Mouse (Mus musculus) testis, adult 2 months (tissue): ENCODE measurements around the gene Neurog3. TPM values are rescaled to one million over a fixed set of nuclear protein-coding genes. Genes with fewer than 3 reads are reported as not detected.

Source experiments
- H3K27ac ChIP-seq: fragments of 200-500 bp; 2 replicates; pipeline ENCODE4 v1.5.1; 2012; ENCODE audit warnings: low read depth, low read length; ENCODE audit not compliant: control insufficient read depth, insufficient read depth
- H3K27me3 ChIP-seq: fragments of 200-500 bp; 2 replicates; pipeline ENCODE4 v1.6.1; 2012; ENCODE audit warnings: mild to moderate bottlenecking, low read length, moderate library complexity; ENCODE audit not compliant: control insufficient read depth, insufficient read depth
- H3K36me3 ChIP-seq: fragments of 200-500 bp; 2 replicates; pipeline ENCODE4 v1.6.1; 2012; ENCODE audit warnings: mild to moderate bottlenecking, low read length; ENCODE audit not compliant: control insufficient read depth, insufficient read depth
- H3K4me1 ChIP-seq: fragments of 200-500 bp; 2 replicates; pipeline ENCODE4 v1.6.1; 2012; ENCODE audit warnings: low read length; ENCODE audit not compliant: control insufficient read depth, insufficient read depth
- H3K4me3 ChIP-seq: fragments of 200-500 bp; 2 replicates; pipeline ENCODE4 v1.5.1; 2012; ENCODE audit warnings: low read depth, mild to moderate bottlenecking, low read length, moderate library complexity, mixed read lengths; ENCODE audit not compliant: control insufficient read depth
- CTCF ChIP-seq: fragments of 200-500 bp; IDR thresholded peaks from 2 replicates; pipeline ENCODE4 v1.5.1; 2012; ENCODE audit warnings: low read depth, mild to moderate bottlenecking, inconsistent platforms, low read length, moderate library complexity; ENCODE audit not compliant: control insufficient read depth, insufficient read depth, insufficient replicate concordance
- POLR2A ChIP-seq: fragments of 200-500 bp; IDR thresholded peaks from 2 replicates; pipeline ENCODE4 v1.6.1; 2012; ENCODE audit warnings: low read depth, mild to moderate bottlenecking, inconsistent platforms, low read length, moderate library complexity; ENCODE audit not compliant: control insufficient read depth
- polyA plus RNA-seq: library from polyadenylated mRNA; depleted of rRNA; stranded (reverse); fragments of >200 nt; gene quantifications from 2 replicates; pipeline ENCODE4 v1.2.3, GENCODE M21; 2012; rRNA removed

The Neurog3 gene
- polyA plus RNA-seq, 1 experiment = 0.79 TPM

- no peak overlapping the region for H3K27ac ChIP-seq
- no peak overlapping the region for H3K4me3 ChIP-seq
- H3K36me3 ChIP-seq = no peaks in the 10 kb centered on the region
- H3K27me3 ChIP-seq = no peaks in the 10 kb centered on the region
- H3K4me1 ChIP-seq = no peaks in the 10 kb centered on the region
- no peak for TF ChIP-seq CTCF
- TF ChIP-seq POLR2A = no peak
Measured at GRCm38 (mm10) chr10:62173941-62174448, 41.1 kb downstream of the Neurog3 start.

GRCm38 (mm10) chr10:62174533-62175313, 41.8 kb downstream of the Neurog3 start:
- H3K4me3 ChIP-seq = no peak overlapping the region
- TF ChIP-seq POLR2A = no peak
- no peak for TF ChIP-seq CTCF
- H3K27ac ChIP-seq = no peak overlapping the region
- no peaks in the 10 kb centered on the region for H3K36me3 ChIP-seq
- H3K27me3 ChIP-seq = no peaks in the 10 kb centered on the region
- no peaks in the 10 kb centered on the region for H3K4me1 ChIP-seq

GRCm38 (mm10) chr10:62179944-62180343, 47.1 kb downstream of the Neurog3 start:
- no peak for TF ChIP-seq POLR2A
- no peak for TF ChIP-seq CTCF
- H3K36me3 ChIP-seq = no peaks in the 10 kb centered on the region
- no peak overlapping the region for H3K27ac ChIP-seq
- no peak overlapping the region for H3K4me3 ChIP-seq
- peaks cover 3% of the 10 kb centered on the region for H3K4me1 ChIP-seq
- no peaks in the 10 kb centered on the region for H3K27me3 ChIP-seq

- no peaks in the 10 kb centered on the region for H3K36me3 ChIP-seq
- TF ChIP-seq CTCF (no peak), POLR2A (no peak)
- H3K27me3 ChIP-seq = no peaks in the 10 kb centered on the region
- H3K4me3 ChIP-seq = no peak overlapping the region
- peaks cover 3% of the 10 kb centered on the region for H3K4me1 ChIP-seq
- no peak overlapping the region for H3K27ac ChIP-seq
Measured at GRCm38 (mm10) chr10:62181701-62182100, 48.8 kb downstream of the Neurog3 start.

GRCm38 (mm10) chr10:62182471-62183014, 49.7 kb downstream of the Neurog3 start:
- no peak for TF ChIP-seq POLR2A
- TF ChIP-seq CTCF = no peak
- Histone ChIP-seq H3K4me1 (peaks cover 3% of the 10 kb centered on the region), H3K4me3 (no peak overlapping the region), H3K27ac (no peak overlapping the region), H3K36me3 (no peaks in the 10 kb centered on the region), H3K27me3 (no peaks in the 10 kb centered on the region)

GRCm38 (mm10) chr10:62183053-62183452, 50.2 kb downstream of the Neurog3 start:
- Histone ChIP-seq H3K36me3 (no peaks in the 10 kb centered on the region), H3K4me1 (peaks cover 3% of the 10 kb centered on the region), H3K27ac (no peak overlapping the region), H3K27me3 (no peaks in the 10 kb centered on the region), H3K4me3 (no peak overlapping the region)
- TF ChIP-seq CTCF = peak; percentile 100
- no peak for TF ChIP-seq POLR2A

Other genes starting within 250 kb of the Neurog3 start
- 0.43 and 0.48 TPM in 2 replicates for gene Col13a1, start 154.0 kb upstream of the Neurog3 start, polyA plus RNA-seq
- 5.3 and 6.1 TPM in 2 replicates for gene Fam241b, start 10.8 kb downstream of the Neurog3 start, polyA plus RNA-seq
- gene Tspan15, start 98.2 kb downstream of the Neurog3 start, polyA plus RNA-seq = 2.7 and 3.6 TPM in 2 replicates
- gene Tacr2, start 119.3 kb downstream of the Neurog3 start, polyA plus RNA-seq = 0.88 and 1.2 TPM in 2 replicates
- 853 and 878 TPM in 2 replicates for gene Hk1, start 246.8 kb downstream of the Neurog3 start, polyA plus RNA-seq